Mouse (Mus musculus): ENCODE data around the gene Fam216a.

- TF ChIP-seq POLR2A (IDR thresholded peaks at IDR 0.05; ENCODE audit: insufficient read depth, low read length) (no peak), CTCF (IDR thresholded peaks at IDR 0.05; ENCODE audit: low read depth, low read length) (no peak), EP300 (IDR thresholded peaks at IDR 0.05; ENCODE audit: insufficient read depth, low read depth, low read length) (no peak)
Observed at GRCm38 (mm10) chr5:122402772-122403171, 30.6 kb upstream of the Fam216a start.
